Mouse (Mus musculus) c-Kit-positive CD71-positive TER-119-negative erythroid progenitor cells, embryonic 14.5 days (primary cell): ENCODE results near the gene Myo16.

Experiments
- DNase-seq: peaks from one replicate; pipeline ENCODE4 v3.0.0-alpha.2; 2013; ENCODE audit warnings: low read depth

Myo16 gene

GRCm38 (mm10) chr8:10548003-10548584 lies 394.4 kb downstream of the Myo16 start:
- no peak for DNase-seq

- DNase-seq: no peak
Measured at GRCm38 (mm10) chr8:10549434-10549833, 395.7 kb downstream of the Myo16 start.

GRCm38 (mm10) chr8:10557961-10558360 lies 404.2 kb downstream of the Myo16 start:
- DNase-seq: no peak

- DNase-seq: no peak
Measured at GRCm38 (mm10) chr8:10559479-10559878, 405.8 kb downstream of the Myo16 start.

- DNase-seq: no peak
Measured at GRCm38 (mm10) chr8:10561616-10562015, 407.9 kb downstream of the Myo16 start.

GRCm38 (mm10) chr8:10562046-10562445 lies 408.3 kb downstream of the Myo16 start:
- DNase-seq: no peak

GRCm38 (mm10) chr8:10562636-10563035 lies 408.9 kb downstream of the Myo16 start:
- no peak for DNase-seq

- DNase-seq: no peak
Measured at GRCm38 (mm10) chr8:10565231-10566029, 411.7 kb downstream of the Myo16 start.

- DNase-seq: no peak
Measured at GRCm38 (mm10) chr8:10568448-10568847, 414.7 kb downstream of the Myo16 start.

- DNase-seq: peak; percentile 41
Measured at GRCm38 (mm10) chr8:10574096-10574495, 420.4 kb downstream of the Myo16 start.

- no peak for DNase-seq
Measured at GRCm38 (mm10) chr8:10575244-10575643, 421.5 kb downstream of the Myo16 start.

- no peak for DNase-seq
Measured at GRCm38 (mm10) chr8:10586956-10587744, 433.4 kb downstream of the Myo16 start.

- DNase-seq: no peak
Measured at GRCm38 (mm10) chr8:10589422-10589933, 435.8 kb downstream of the Myo16 start.

GRCm38 (mm10) chr8:10592917-10593316 lies 439.2 kb downstream of the Myo16 start:
- no peak for DNase-seq

- no peak for DNase-seq
Measured at GRCm38 (mm10) chr8:10596353-10596752, 442.6 kb downstream of the Myo16 start.

GRCm38 (mm10) chr8:10597595-10597994 lies 443.9 kb downstream of the Myo16 start:
- DNase-seq: no peak

- no peak for DNase-seq
Measured at GRCm38 (mm10) chr8:10598889-10599288, 445.2 kb downstream of the Myo16 start.

GRCm38 (mm10) chr8:10606028-10606815 lies 452.5 kb downstream of the Myo16 start:
- no peak for DNase-seq

GRCm38 (mm10) chr8:10606816-10607209 lies 453.1 kb downstream of the Myo16 start:
- no peak for DNase-seq

- no peak for DNase-seq
Measured at GRCm38 (mm10) chr8:10611636-10612035, 457.9 kb downstream of the Myo16 start.

- no peak for DNase-seq
Measured at GRCm38 (mm10) chr8:10613371-10613770, 459.7 kb downstream of the Myo16 start.

- DNase-seq: no peak
Measured at GRCm38 (mm10) chr8:10619689-10620088, 466.0 kb downstream of the Myo16 start.
